Mouse (Mus musculus) heart, adult 2 months (tissue): ENCODE data around the gene Rtf1. TPM values are rescaled to one million over a fixed set of nuclear protein-coding genes. Genes with fewer than 3 reads are reported as not detected.
"Not testable (repeated sequence)": the region's sequence is repeated elsewhere in the genome, so short reads cannot be mapped to it uniquely, and the experiment has no call there.

Experiments
- DNase-seq, 2 experiments: peaks; one replicate each; pipeline ENCODE4 v3.0.0; 2021
- H3K27ac ChIP-seq: fragments of 200-600 bp; 2 replicates; pipeline ENCODE4 v1.8.1; 2022
- H3K27me3 ChIP-seq: fragments of 200-500 bp; 2 replicates; pipeline ENCODE4 v1.6.1; 2012; ENCODE audit warnings: mild to moderate bottlenecking, low read length, inconsistent platforms, mixed read lengths; ENCODE audit not compliant: control insufficient read depth, insufficient read depth
- H3K36me3 ChIP-seq: fragments of 200-500 bp; 2 replicates; pipeline ENCODE4 v1.6.1; 2012; ENCODE audit warnings: low read length, inconsistent platforms; ENCODE audit not compliant: control insufficient read depth, insufficient read depth
- H3K4me1 ChIP-seq: fragments of 200-500 bp; 2 replicates; pipeline ENCODE4 v1.6.1; 2011; ENCODE audit warnings: low read length; ENCODE audit not compliant: control insufficient read depth, insufficient read depth
- H3K4me3 ChIP-seq: fragments of 200-600 bp; 2 replicates; pipeline ENCODE4 v1.8.1; 2022
- H3K79me2 ChIP-seq: fragments of 200-500 bp; replicated peaks from 2 replicates; pipeline ENCODE4 v1.6.1; 2012; ENCODE audit warnings: mild to moderate bottlenecking, inconsistent platforms, low read length, moderate library complexity, mixed read lengths; ENCODE audit not compliant: control insufficient read depth, insufficient read depth
- H3K9ac ChIP-seq: fragments of 200-500 bp; 2 replicates; pipeline ENCODE4 v1.6.1; 2012; ENCODE audit warnings: low read depth, mild to moderate bottlenecking, control low read depth, inconsistent platforms, low read length, mixed read lengths
- CTCF ChIP-seq: fragments of 200-600 bp; IDR thresholded peaks from 2 replicates; pipeline ENCODE4 v1.8.1; 2022; ENCODE audit warnings: antibody characterized with exemption, mild to moderate bottlenecking, moderate library complexity
- EP300 ChIP-seq: fragments of 200-500 bp; IDR thresholded peaks from 2 replicates; pipeline ENCODE4 v1.6.1; 2011; ENCODE audit warnings: low read depth, low read length, control low read depth; ENCODE audit not compliant: insufficient read depth
- POLR2A ChIP-seq: fragments of 200-500 bp; IDR thresholded peaks from 2 replicates; pipeline ENCODE4 v1.6.1; 2011; ENCODE audit warnings: mild to moderate bottlenecking, low read depth, low read length, control low read depth; ENCODE audit not compliant: insufficient read depth
- WGBS: fragments of 180-500 bp; shearing (Covaris S2); methylation state at CpG from one replicate; pipeline ENCODE4 v1.1.7; 2018; 5-methylcytosine and 5-hydroxymethylcytosine counted together
- intact Hi-C: fragments of 180-260 bp; cut with DNase I; formaldehyde crosslinking; loops from one replicate; pipeline ENCODE4 v1.15.1; 2025
- polyA plus RNA-seq: library from polyadenylated mRNA; depleted of rRNA; stranded (reverse); fragments of >200 nt; gene quantifications from 2 replicates; pipeline ENCODE4 v1.2.3, GENCODE M21; 2012
- total RNA-seq, 2 experiments: library from RNA; stranded (reverse); gene quantifications; 2 replicates each; pipeline ENCODE4 v1.2.3; 2021

Gene Rtf1
- total and polyA plus RNA-seq, 3 experiments: 8.7 to 22.8 (median 21.9) TPM

GRCm38 (mm10) chr2:119665744-119666143, 9.1 kb upstream of the Rtf1 start:
- intact Hi-C loops: loop anchor here (2.0 kb wide), 1 partner anchor 73 kb away; no protein-coding TSS in a partner anchor

GRCm38 (mm10) chr2:119669010-119669409, 5.9 kb upstream of the Rtf1 start:
- Histone ChIP-seq H3K36me3 (no peaks in the 10 kb centered on the region), H3K4me1 (no peaks in the 10 kb centered on the region; the same call in 1 of the 2 replicates), H3K27ac (no peak overlapping the region), H3K4me3 (no peak overlapping the region), H3K79me2 (no peaks in the 10 kb centered on the region), H3K27me3 (no peaks in the 10 kb centered on the region), H3K9ac (no peak overlapping the region)
- no peak for DNase-seq
- peak; percentile 68 for TF ChIP-seq CTCF
- TF ChIP-seq POLR2A: no peak
- 19% methylated on average over 7 of the region's 7 CpGs for WGBS
- intact Hi-C loops: no loop called here

More at GRCm38 (mm10) chr2:119665744-119666143, 9.1 kb upstream of the Rtf1 start:
- not testable (repeated sequence) for H3K4me1 ChIP-seq, H3K27me3 ChIP-seq, H3K36me3 ChIP-seq, H3K4me3 ChIP-seq, H3K9ac ChIP-seq, DNase-seq, H3K79me2 ChIP-seq, H3K27ac ChIP-seq
- TF ChIP-seq CTCF: peak; percentile 18; the same call in 1 of the 2 replicates
- 70% methylated on average over 20 of the region's 23 CpGs for WGBS

GRCm38 (mm10) chr2:119675215-119675784, 432 bp downstream of the Rtf1 start:
- Histone ChIP-seq H3K36me3 (peaks cover 3% of the 10 kb centered on the region; the same call in 1 of the 2 replicates), H3K27me3 (no peaks in the 10 kb centered on the region), H3K4me3 (peak overlapping the region; percentile 98), H3K27ac (peak overlapping the region; percentile 90), H3K9ac (peak overlapping the region; percentile 100), H3K4me1 (no peaks in the 10 kb centered on the region; the same call in 1 of the 2 replicates), H3K79me2 (peaks cover 3% of the 10 kb centered on the region; the same call in 1 of the 2 replicates)
- no peak for TF ChIP-seq EP300
- no peak for TF ChIP-seq CTCF
- TF ChIP-seq POLR2A: no peak
- DNase-seq: no peak
- WGBS: under 1% methylated on average over 39 of the region's 39 CpGs
- intact Hi-C loops: loop anchor here (5.0 kb wide), 1 partner anchor 67 kb away; the partner anchor contains the start of gene Itpka

- DNase-seq: no peak
- Histone ChIP-seq H3K4me1 (no peaks in the 10 kb centered on the region; the same call in 1 of the 2 replicates), H3K27ac (no peak overlapping the region; the same call in 1 of the 2 replicates), H3K36me3 (peaks cover 3% of the 10 kb centered on the region), H3K9ac (peak overlapping the region; percentile 100), H3K27me3 (no peaks in the 10 kb centered on the region), H3K4me3 (peak overlapping the region; percentile 98), H3K79me2 (peaks cover 4% of the 10 kb centered on the region; the same call in 1 of the 2 replicates)
- TF ChIP-seq POLR2A: no peak
- no peak for TF ChIP-seq EP300
- TF ChIP-seq CTCF: no peak
- intact Hi-C loops: loop anchor here (5.0 kb wide), 1 partner anchor 66 kb away; the partner anchor contains the start of gene Itpka
- WGBS: 1% methylated on average over 5 of the region's 5 CpGs
Measured at GRCm38 (mm10) chr2:119675831-119676230, 963 bp downstream of the Rtf1 start.

GRCm38 (mm10) chr2:119683706-119684105, 8.8 kb downstream of the Rtf1 start:
- no peak for TF ChIP-seq CTCF
- no peak for TF ChIP-seq EP300
- no peak for TF ChIP-seq POLR2A
- Histone ChIP-seq H3K36me3 (peaks cover 14% of the 10 kb centered on the region), H3K27ac (no peak overlapping the region), H3K4me1 (no peaks in the 10 kb centered on the region; the same call in 1 of the 2 replicates), H3K9ac (no peak overlapping the region), H3K4me3 (no peak overlapping the region), H3K27me3 (no peaks in the 10 kb centered on the region), H3K79me2 (peaks cover 11% of the 10 kb centered on the region; the same call in 1 of the 2 replicates)
- intact Hi-C loops: no loop called here
- no peak for DNase-seq
- WGBS: 87% methylated on average over 2 of the region's 2 CpGs

- H3K27me3 ChIP-seq: no peaks in the 10 kb centered on the region
- H3K36me3 ChIP-seq: peaks cover 7% of the 10 kb centered on the region
- H3K9ac ChIP-seq: no peak overlapping the region
- peak; percentile 49 for TF ChIP-seq CTCF
- TF ChIP-seq POLR2A: no peak
- intact Hi-C loops: no loop called here
- H3K4me3 ChIP-seq: no peak overlapping the region
- H3K27ac ChIP-seq: no peak overlapping the region
- 90% methylated on average over 9 of the region's 9 CpGs for WGBS
- H3K4me1 ChIP-seq: peaks cover 2% of the 10 kb centered on the region
- DNase-seq: no peak
- H3K79me2 ChIP-seq: no peaks in the 10 kb centered on the region; the same call in 1 of the 2 replicates
Measured at GRCm38 (mm10) chr2:119692003-119692701, 17.3 kb downstream of the Rtf1 start.
